Mouse (Mus musculus): Measurements from ENCODE around the gene Brms1.

The Brms1 gene

DNA sequence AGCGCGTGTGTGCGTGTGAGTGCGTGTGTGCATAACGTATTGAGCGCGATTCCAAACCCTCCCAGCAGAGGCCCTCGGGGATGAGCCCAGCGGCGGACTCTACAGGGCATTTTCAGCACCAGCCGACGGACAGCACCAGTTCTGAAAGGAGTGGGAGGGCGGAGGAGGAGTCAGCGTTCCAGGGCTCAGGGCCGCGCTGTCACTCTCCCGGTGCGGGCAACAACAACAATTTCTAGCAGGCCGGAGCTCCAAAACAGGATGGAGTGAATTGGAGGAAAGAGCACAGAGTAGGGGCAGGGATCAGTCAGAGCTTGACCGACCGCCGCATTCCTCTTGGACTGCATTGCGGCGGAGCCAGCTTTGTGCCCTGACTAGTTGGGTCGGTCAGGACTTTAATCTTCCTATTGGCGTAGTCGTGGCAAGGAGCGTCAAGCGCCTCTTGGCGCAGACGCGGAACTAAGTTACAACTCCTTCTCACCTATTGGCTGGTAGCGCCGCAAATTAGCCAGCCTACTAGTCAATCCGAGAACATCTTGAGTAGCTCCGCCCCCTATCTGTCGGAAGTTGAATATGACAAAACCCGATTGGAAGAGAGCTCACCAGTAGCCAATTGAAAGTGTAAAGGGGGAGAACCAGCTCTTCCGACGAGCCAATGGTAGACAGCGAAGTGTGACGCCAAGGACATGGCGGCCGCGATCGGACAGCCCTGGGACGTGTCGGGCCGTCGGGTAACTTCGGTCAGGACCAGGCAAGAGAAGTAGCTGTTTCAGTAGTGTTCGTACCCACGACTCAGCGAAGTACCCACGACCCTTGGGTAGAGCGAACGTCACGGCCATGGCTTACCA, 47.0 kb downstream of the Brms1 start, which contains the start of gene Yif1a:
Gene Yif1a, plus strand, starts transcription at position 655 of the 845 bp plus-strand sequence.
- DNase-seq (ENCODE audit: low read depth, low spot score): peak; percentile 99

DNA sequence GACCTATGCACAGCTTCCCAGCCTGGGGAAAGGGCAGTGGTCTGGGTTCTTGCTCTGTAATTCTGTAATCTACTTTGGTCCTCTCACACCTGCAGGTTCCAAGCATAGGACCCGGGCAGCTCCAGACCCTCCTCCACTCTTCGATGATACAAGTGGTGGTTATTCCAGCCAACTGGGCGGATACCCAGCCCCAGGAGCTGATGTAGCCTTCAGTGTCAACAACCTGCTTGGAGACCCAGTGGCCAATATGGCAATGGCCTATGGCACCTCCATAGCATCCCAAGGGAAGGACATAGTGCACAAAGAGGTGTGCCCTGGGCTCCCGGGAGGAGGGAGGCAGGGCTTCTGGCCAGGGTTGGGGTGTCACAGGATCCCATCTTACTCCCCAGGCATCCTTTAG, 48.2 kb downstream of the Brms1 start:
- DNase-seq (ENCODE audit: low read depth, low spot score): no peak

DNA sequence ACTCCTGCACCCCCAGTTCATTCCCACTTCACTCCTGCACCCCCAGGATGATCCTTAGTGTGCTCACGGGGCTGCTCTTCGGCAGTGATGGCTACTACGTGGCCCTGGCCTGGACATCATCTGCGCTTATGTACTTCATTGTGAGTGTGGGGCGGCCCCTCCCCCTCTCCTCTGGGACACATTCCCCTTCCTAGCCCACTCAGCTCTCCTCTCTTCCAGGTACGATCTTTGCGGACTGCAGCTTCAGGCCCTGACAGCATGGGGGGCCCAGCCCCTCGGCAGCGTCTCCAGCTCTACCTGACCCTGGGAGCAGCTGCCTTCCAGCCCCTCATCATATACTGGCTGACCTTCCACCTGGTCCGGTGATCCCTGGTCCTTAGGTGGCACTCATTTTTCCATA, 50.9 kb downstream of the Brms1 start:
- DNase-seq (ENCODE audit: low read depth, low spot score): no peak

DNA sequence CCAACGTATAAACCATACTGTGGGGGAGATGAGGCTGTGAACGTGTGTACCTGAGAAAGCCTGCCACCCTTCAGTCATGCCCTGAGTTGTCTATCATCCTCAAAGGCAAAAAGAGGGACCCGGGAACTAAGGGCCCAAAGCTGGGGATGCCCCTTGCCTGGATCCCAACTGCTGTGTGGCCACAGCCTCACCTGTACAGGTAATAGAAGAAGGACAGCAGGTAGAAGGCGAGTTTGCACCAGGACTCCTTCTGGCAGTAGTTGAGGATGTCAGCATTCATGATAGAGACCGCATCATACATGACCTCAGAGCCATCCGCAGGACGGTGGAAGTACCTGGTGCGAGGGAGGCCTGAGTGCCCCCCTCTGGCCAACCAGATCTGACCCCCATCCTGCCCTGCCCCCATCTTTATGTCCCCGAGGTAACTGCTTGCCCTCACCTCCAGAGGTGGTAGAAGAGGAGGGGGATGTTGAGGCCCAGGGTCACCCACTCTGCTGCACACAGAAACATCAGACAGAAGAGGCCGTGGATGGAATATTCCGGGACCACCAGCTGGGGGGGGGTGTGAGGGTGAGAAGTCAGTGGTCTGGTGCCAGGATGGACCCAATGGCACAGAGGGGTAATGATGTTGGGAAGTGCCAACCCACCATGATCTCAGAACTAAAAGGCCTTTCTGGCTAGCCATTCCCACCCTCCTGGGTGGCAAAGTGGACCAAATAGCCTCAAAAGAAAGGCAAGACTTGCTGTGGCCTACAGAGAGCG, 52.5 kb downstream of the Brms1 start:
- DNase-seq (ENCODE audit: low read depth, low spot score): no peak

DNA sequence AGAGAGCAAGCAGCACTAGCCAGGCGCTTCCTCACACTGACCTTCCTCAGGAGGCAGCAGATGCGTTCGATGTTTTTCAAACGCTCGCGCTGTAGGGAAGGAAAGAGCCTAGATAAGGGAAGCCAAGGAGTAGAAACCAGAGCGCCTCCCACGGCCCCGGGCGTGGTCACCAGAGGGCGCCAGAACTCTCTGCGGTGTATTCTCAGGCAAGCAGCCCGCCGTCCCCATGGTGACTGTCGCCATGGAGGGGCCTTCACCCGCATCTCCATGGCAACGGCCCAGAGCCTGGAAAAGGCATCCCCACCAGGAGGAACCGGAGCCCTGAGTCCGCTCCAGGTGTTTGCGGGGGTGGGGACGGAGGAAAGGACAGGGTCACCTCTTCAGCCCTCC, 53.1 kb downstream of the Brms1 start:
- no peak for DNase-seq (ENCODE audit: low read depth, low spot score)

DNA sequence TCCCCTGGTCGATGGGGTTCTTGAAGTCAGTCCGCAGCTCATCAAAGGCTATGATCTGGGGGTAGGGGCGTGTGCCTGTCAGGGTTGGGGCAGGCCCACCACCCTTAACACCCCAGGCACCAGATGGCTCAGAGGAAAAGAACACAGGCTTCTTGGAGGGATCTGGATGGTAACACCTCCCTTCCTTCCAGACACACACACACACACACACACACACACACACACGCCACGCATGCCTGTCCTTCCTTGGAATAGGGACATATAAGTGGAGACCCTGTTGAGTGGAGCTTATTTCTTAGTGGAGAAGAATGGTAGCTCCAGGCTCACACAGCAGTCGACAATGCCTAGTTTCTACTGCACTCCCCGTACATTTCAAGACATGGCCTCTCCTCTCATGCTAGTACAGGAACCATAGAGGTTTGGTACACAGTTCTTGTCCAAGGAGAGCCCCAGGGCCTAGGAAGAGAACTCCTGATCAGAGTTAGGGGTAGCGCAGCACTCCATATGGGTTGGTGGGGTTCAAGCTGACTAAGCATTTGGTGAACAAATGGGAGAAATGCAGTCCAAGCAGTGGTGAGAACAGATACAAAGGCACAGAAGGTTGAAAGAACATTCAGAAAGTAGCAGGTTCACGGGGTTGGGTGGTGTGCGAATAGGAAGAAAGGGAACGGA, 53.7 kb downstream of the Brms1 start:
- DNase-seq (ENCODE audit: low read depth, low spot score): no peak

DNA sequence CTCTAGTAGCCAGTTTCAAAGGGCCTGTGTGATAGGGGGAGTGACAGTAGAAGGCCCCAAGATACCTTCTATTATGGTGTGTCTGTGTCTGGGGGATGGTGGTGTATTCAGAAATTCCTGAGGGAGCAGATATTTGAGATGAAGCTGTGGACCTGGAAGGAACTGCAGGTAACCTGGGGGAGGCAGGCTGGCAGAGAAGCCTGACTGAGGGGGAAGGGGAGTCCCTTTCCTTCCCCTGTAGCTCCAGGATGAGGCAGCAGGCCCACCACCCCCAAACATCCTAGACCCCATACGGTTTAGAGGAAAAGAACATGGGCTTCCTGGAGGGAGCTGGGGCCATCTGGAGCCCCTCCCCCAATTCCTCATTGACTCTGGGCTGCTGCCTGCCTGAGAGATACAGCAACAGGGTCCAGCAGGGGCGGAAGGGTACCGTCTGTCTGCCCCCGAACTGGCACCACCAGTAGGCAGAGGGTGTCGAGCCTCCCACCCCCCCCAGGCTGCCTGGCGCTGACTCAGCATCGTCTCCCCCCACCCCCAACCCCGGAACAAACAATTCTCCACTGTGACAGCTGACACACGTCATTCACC, 54.8 kb downstream of the Brms1 start:
- no peak for DNase-seq (ENCODE audit: low read depth, low spot score)

DNA sequence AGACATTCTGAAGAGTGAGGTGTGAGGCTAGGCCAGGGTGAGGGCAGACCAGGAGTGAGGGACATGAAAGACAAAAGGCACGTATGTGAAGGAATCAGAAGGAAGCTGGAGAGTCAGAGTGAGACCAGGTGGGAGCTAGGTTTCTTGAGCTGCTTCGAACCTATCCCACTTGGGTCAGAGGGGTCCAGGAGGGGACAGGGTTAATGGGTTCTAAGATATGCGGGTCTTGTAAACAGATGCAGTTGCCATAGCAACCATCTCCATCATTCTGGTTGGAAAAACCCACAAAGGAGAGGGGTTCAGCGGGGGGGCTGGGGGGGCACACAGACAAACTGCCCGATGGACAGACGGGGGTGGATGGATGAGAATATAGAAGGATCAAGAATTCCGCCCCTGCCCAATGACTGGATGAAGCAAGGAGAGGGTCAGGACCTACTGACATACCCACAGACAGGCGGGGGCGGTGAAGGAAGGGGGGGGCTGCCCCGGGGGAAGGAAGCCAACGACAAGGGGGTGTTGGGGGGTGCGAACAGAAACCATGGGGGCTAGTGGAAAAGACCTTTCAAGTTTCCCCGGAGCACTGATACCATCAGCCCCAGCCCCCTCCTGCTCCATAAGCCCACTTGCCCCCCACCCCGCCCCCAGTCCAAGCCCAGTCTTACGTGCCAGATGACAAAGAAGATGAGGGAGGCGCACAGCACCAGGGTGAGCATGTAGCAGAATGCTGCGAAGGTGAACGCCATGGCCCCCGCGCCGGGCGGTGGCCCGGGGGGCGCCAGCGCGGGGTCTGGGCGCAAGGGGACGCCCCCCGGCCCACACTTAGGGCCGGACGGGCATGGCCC, 56.6 kb downstream of the Brms1 start:
- no peak for DNase-seq (ENCODE audit: low read depth, low spot score)

DNA sequence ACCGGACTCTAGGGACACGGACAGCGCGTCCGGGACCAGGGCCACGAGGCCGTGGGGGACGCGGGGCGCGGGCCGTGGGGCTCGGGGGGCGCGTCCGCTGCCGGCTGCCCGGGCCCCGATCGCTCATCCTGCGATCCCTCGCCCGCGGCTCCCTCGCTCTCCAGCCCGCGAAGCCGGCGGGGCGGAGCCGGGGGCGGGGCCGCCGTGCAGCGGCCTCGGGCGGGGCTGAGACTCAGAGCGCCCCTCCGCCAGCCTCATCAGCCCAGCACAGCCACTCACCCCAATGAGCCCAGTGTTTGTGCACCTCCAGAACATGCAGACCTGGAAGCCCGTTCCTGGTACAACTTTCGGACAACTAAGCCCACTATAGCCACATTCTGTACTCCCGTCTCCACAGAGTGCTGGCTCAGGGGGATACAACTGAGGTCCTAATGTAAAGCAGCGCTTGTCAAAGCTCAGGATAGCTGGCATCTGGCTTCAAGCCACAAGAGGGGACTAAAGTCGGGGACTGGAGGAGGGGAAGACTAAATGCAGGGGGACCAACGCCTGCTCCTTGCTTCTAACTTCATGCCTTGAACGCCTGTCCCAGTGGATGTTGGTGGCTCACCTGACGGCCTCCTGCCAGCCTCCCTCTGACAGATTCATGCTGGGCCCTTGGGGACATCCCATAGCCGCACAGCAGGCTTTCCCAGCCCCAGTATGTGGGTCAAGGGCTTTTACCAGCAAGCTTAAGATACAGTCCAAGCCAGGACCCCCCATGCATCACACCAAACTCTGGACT, 57.4 kb downstream of the Brms1 start, which contains the start of gene Cnih2:
Gene Cnih2, minus strand, starts transcription at position 159 of the 781 bp plus-strand sequence.
- no peak for DNase-seq (ENCODE audit: low read depth, low spot score)

Data from retina, adult 2 months (tissue).